Mouse (Mus musculus) liver, postnatal 0 days (tissue): ENCODE data around the gene Stag1. TPM values are rescaled to one million over a fixed set of nuclear protein-coding genes. Genes with fewer than 3 reads are reported as not detected.
"Not testable (repeated sequence)": the region's sequence is repeated elsewhere in the genome, so short reads cannot be mapped to it uniquely, and the experiment has no call there.

Source experiments
- ATAC-seq: fragments of 200-750 bp; cut with Nextera tagmentation; 2 replicates; pipeline ENCODE4 v1.8.0; 2017; ENCODE audit warnings: mild to moderate bottlenecking, moderate library complexity
- DNase-seq: peaks from one replicate; pipeline ENCODE4 v3.0.0-alpha.2; 2016
- H3K27ac ChIP-seq: fragments of 300-500 bp; sonication (generic); 2 replicates; pipeline ENCODE4 v1.5.1; 2014; ENCODE audit warnings: antibody characterized with exemption, moderate library complexity, mild to moderate bottlenecking, low read depth
- H3K27me3 ChIP-seq: fragments of 300-500 bp; sonication (generic); 2 replicates; pipeline ENCODE4 v1.6.1; 2014; ENCODE audit warnings: low read length, control low read depth, mixed read lengths; ENCODE audit not compliant: insufficient read depth
- H3K36me3 ChIP-seq: fragments of 300-500 bp; sonication (generic); replicated peaks from 2 replicates; pipeline ENCODE4 v1.6.1; 2014; ENCODE audit warnings: mild to moderate bottlenecking, control low read depth, low read length, moderate library complexity, mixed read lengths; ENCODE audit not compliant: insufficient read depth
- H3K4me1 ChIP-seq: fragments of 300-500 bp; sonication (generic); 2 replicates; pipeline ENCODE4 v1.6.1; 2014; ENCODE audit warnings: antibody characterized with exemption, mild to moderate bottlenecking, control low read depth; ENCODE audit not compliant: insufficient read depth
- H3K4me2 ChIP-seq: fragments of 300-500 bp; sonication (generic); 2 replicates; pipeline ENCODE4 v1.6.1; 2014; ENCODE audit warnings: low read depth, mild to moderate bottlenecking, low read length, moderate library complexity, mixed read lengths
- H3K4me3 ChIP-seq: fragments of 300-500 bp; sonication (generic); 2 replicates; pipeline ENCODE4 v1.5.1; 2014; ENCODE audit warnings: low read depth, low read length
- H3K9ac ChIP-seq: fragments of 300-500 bp; sonication (generic); replicated peaks from 2 replicates; pipeline ENCODE4 v1.6.1; 2014; ENCODE audit warnings: mild to moderate bottlenecking, moderate library complexity
- H3K9me3 ChIP-seq: fragments of 300-500 bp; sonication (generic); 2 replicates; pipeline ENCODE4 v1.6.1; 2016; ENCODE audit warnings: mild to moderate bottlenecking, control low read depth, low read length, mixed read lengths
- CTCF ChIP-seq: sonication (generic); IDR thresholded peaks from 2 replicates; pipeline ENCODE4 v1.5.1; 2016; ENCODE audit warnings: antibody characterized with exemption, low read depth
- EP300 ChIP-seq: IDR thresholded peaks from 2 replicates; pipeline ENCODE4 v1.6.1; 2016; ENCODE audit warnings: antibody characterized with exemption, low read depth, mild to moderate bottlenecking
- WGBS: fragments of 180-500 bp; shearing (Covaris S2); extraction: QIAGEN DNeasy Blood & Tissue Kit; methylation state at CpG from one replicate; pipeline ENCODE4 v1.1.7; 2014; ENCODE audit not compliant: insufficient replicate concordance; 5-methylcytosine and 5-hydroxymethylcytosine counted together
- polyA plus RNA-seq: library from polyadenylated mRNA; unstranded; fragments of >200 nt; fragmentation: Nextera tagmentation; extraction: Ambion mirVana; gene quantifications from 2 replicates; pipeline ENCODE4 v1.2.1, GENCODE M21; 2015

Stag1 gene
- polyA plus RNA-seq, 1 experiment from 2014 or later: 20.4 TPM

GRCm38 (mm10) chr9:100692239-100692638 lies 94.6 kb downstream of the Stag1 start:
- ATAC-seq (no peak), DNase-seq (peak; percentile 31)
- H3K27me3 ChIP-seq: no peaks in the 10 kb centered on the region
- no peaks in the 10 kb centered on the region for H3K9me3 ChIP-seq
- WGBS: 54% methylated on average over 1 of the region's 1 CpGs
- H3K9ac ChIP-seq: no peak overlapping the region
- H3K36me3 ChIP-seq: no peaks in the 10 kb centered on the region
- no peak overlapping the region for H3K27ac ChIP-seq
- no peak overlapping the region for H3K4me2 ChIP-seq
- peaks cover 11% of the 10 kb centered on the region for H3K4me1 ChIP-seq
- H3K4me3 ChIP-seq: no peak overlapping the region
- TF ChIP-seq EP300 (peak; percentile 29; the same call in 1 of the 2 replicates), CTCF (no peak)

GRCm38 (mm10) chr9:100696537-100696936 lies 98.9 kb downstream of the Stag1 start:
- no peak for TF ChIP-seq CTCF
- no peak for TF ChIP-seq EP300
- 81% methylated on average over 2 of the region's 2 CpGs for WGBS
- no peaks in the 10 kb centered on the region for H3K27me3 ChIP-seq
- peaks cover 11% of the 10 kb centered on the region for H3K4me1 ChIP-seq
- no peak overlapping the region for H3K9ac ChIP-seq
- H3K27ac ChIP-seq: no peak overlapping the region
- DNase-seq (no peak), ATAC-seq (no peak)
- H3K4me2 ChIP-seq: no peak overlapping the region
- no peak overlapping the region for H3K4me3 ChIP-seq
- no peaks in the 10 kb centered on the region for H3K9me3 ChIP-seq
- H3K36me3 ChIP-seq: no peaks in the 10 kb centered on the region

GRCm38 (mm10) chr9:100707644-100708043 lies 110.0 kb downstream of the Stag1 start:
- DNase-seq (no peak), ATAC-seq (no peak)
- H3K27ac ChIP-seq: no peak overlapping the region
- no peak overlapping the region for H3K9ac ChIP-seq
- TF ChIP-seq EP300 (no peak), CTCF (no peak)
- no peak overlapping the region for H3K4me3 ChIP-seq
- H3K9me3 ChIP-seq: no peaks in the 10 kb centered on the region
- no peaks in the 10 kb centered on the region for H3K27me3 ChIP-seq
- H3K4me2 ChIP-seq: no peak overlapping the region
- no peaks in the 10 kb centered on the region for H3K4me1 ChIP-seq
- H3K36me3 ChIP-seq: no peaks in the 10 kb centered on the region
- 84% methylated on average over 1 of the region's 1 CpGs for WGBS

GRCm38 (mm10) chr9:100711665-100712064 lies 114.1 kb downstream of the Stag1 start:
- no peaks in the 10 kb centered on the region for H3K9me3 ChIP-seq
- WGBS: 68% methylated on average over 2 of the region's 2 CpGs
- H3K27ac ChIP-seq: no peak overlapping the region
- H3K9ac ChIP-seq: no peak overlapping the region
- ATAC-seq: no peak
- no peak for DNase-seq
- H3K4me2 ChIP-seq: no peak overlapping the region
- no peaks in the 10 kb centered on the region for H3K27me3 ChIP-seq
- H3K4me1 ChIP-seq: no peaks in the 10 kb centered on the region
- no peaks in the 10 kb centered on the region for H3K36me3 ChIP-seq
- TF ChIP-seq EP300 (no peak), CTCF (no peak)
- no peak overlapping the region for H3K4me3 ChIP-seq

- not testable (repeated sequence) for H3K27ac ChIP-seq, ATAC-seq
- 87% methylated on average over 2 of the region's 2 CpGs for WGBS
Observed at GRCm38 (mm10) chr9:100724832-100725231, 127.2 kb downstream of the Stag1 start.

GRCm38 (mm10) chr9:100731839-100732238 lies 134.2 kb downstream of the Stag1 start:
- WGBS: 78% methylated on average over 1 of the region's 1 CpGs
- Histone ChIP-seq H3K36me3 (no peaks in the 10 kb centered on the region), H3K4me3 (no peak overlapping the region), H3K4me1 (peaks cover 16% of the 10 kb centered on the region), H3K9ac (no peak overlapping the region), H3K27me3 (no peaks in the 10 kb centered on the region), H3K27ac (no peak overlapping the region), H3K9me3 (no peaks in the 10 kb centered on the region), H3K4me2 (no peak overlapping the region)
- ATAC-seq (no peak), DNase-seq (no peak)
- TF ChIP-seq CTCF: no peak
- TF ChIP-seq EP300: no peak

More at GRCm38 (mm10) chr9:100724832-100725231, 127.2 kb downstream of the Stag1 start:
- not testable (repeated sequence) for H3K4me2 ChIP-seq, H3K9me3 ChIP-seq, DNase-seq, H3K4me1 ChIP-seq, H3K9ac ChIP-seq, H3K27me3 ChIP-seq, H3K4me3 ChIP-seq, H3K36me3 ChIP-seq

GRCm38 (mm10) chr9:100733907-100734440 lies 136.4 kb downstream of the Stag1 start:
- peaks cover 16% of the 10 kb centered on the region for H3K4me1 ChIP-seq
- no peak overlapping the region for H3K27ac ChIP-seq
- ATAC-seq: no peak
- 64% methylated on average over 6 of the region's 6 CpGs for WGBS
- DNase-seq: no peak
- H3K9ac ChIP-seq: no peak overlapping the region
- no peak overlapping the region for H3K4me3 ChIP-seq
- no peaks in the 10 kb centered on the region for H3K27me3 ChIP-seq
- TF ChIP-seq CTCF: no peak
- TF ChIP-seq EP300: no peak
- H3K9me3 ChIP-seq: no peaks in the 10 kb centered on the region
- 0 out of 2 replicates have a peak, but pooled peaks cover 4% of the 10 kb centered on the region for H3K36me3 ChIP-seq
- no peak overlapping the region for H3K4me2 ChIP-seq
